Mouse (Mus musculus) erythroblast, embryonic 14.5 days (primary cell): ENCODE results near the gene Nme4.
A peak's percentile ranks its signal among the peaks of the same experiment; 100 is the strongest.

Experiments used
- GATA1 ChIP-seq: IDR thresholded peaks from 2 replicates; pipeline ENCODE4 v1.6.1; 2012; ENCODE audit warnings: low read length, inconsistent platforms, mixed read lengths
- TAL1 ChIP-seq: IDR thresholded peaks from 3 replicates; pipeline ENCODE4 v1.6.1; 2012; ENCODE audit warnings: low read length, inconsistent platforms, mixed read lengths

GRCm38 (mm10) chr17:26048118-26048517 is 47.3 kb downstream of the Nme4 start:
- TF ChIP-seq GATA1 (no peak), TAL1 (peak; percentile 6; the same call in 1 of the 3 replicates)
